Mouse (Mus musculus): ENCODE results near the gene Nynrin.

- TF ChIP-seq CTCF (IDR thresholded peaks at IDR 0.05; ENCODE audit: extremely low read depth, insufficient read depth, insufficient read length, insufficient replicate concordance) (no peak), POLR2A (IDR thresholded peaks at IDR 0.05; ENCODE audit: low read depth, low read length) (no peak)
Observed at GRCm38 (mm10) chr14:55897671-55898070, 43.9 kb downstream of the Nynrin start.

Data from spleen, adult 2 months (tissue).